Mouse (Mus musculus): ENCODE results near the gene Hapln4.

DNA sequence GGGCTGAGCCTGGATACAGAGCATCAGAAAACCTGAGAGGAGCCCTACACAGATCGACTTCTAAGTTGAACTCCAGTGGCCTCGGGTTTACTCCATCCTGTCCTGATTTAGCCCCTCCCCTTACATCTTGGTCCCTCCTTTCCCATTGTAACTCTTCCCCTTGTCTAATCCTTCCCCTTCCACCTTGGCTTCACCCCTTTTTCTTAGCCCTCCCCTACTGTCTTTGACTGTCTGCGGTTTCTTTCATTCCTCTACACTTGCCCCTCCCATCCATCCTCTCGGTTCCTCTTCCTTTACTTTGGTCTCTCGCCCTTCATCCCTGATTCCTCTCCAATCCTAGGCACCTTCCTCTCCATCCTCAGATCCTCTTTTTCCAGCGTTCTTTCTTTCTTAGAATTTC is 31.2 kb downstream of the Hapln4 start:
- TF ChIP-seq CTCF (IDR thresholded peaks at IDR 0.05; ENCODE audit: borderline replicate concordance, insufficient read depth, low read depth, low read length) (no peak), POLR2A (IDR thresholded peaks at IDR 0.05; ENCODE audit: borderline replicate concordance, insufficient read depth, low read length) (no peak)
